Mouse (Mus musculus) MEL (cell line): ENCODE measurements around the gene Ofcc1. TPM values are rescaled to one million over a fixed set of nuclear protein-coding genes. Genes with fewer than 3 reads are reported as not detected.

Experiments
- DNase-seq: peaks from one replicate; pipeline ENCODE4 v3.0.0; 2011; ENCODE audit warnings: low read depth, low spot score
- H3K27ac ChIP-seq: 2 replicates; pipeline ENCODE4 v1.5.1; 2012; ENCODE audit warnings: low read depth, mild to moderate bottlenecking, control low read depth, low read length, moderate library complexity; ENCODE audit not compliant: control insufficient read depth
- H3K27me3 ChIP-seq, 2 experiments: fragments of 150-350 bp in 1 of 2; sonication (generic) in 1 of 2; 2 replicates each; pipeline ENCODE4 v1.6.1; 2012; ENCODE audit warnings: low read length in 2 of 2, mild to moderate bottlenecking in 2 of 2, improper control_type of control experiment in 1 of 2, moderate library complexity in 1 of 2; ENCODE audit not compliant: insufficient read depth in 2 of 2, control insufficient read depth in 1 of 2
- H3K36me3 ChIP-seq, 2 experiments: 2 replicates each; pipeline ENCODE4 v1.6.1; 2012 to 2014; ENCODE audit warnings: low read length in 2 of 2, improper control_type of control experiment in 1 of 2, inconsistent platforms in 1 of 2, mild to moderate bottlenecking in 1 of 2; ENCODE audit not compliant: insufficient read depth in 2 of 2, control insufficient read depth in 1 of 2
- H3K4me1 ChIP-seq, 2 experiments: fragments of 150-350 bp in 1 of 2; sonication (generic) in 1 of 2; 2 replicates each; pipeline ENCODE4 v1.6.1; 2012; ENCODE audit warnings: low read length in 2 of 2, improper control_type of control experiment in 1 of 2, mild to moderate bottlenecking in 1 of 2; ENCODE audit not compliant: insufficient read depth in 2 of 2, control insufficient read depth in 1 of 2
- H3K4me3 ChIP-seq, 2 experiments: fragments of 150-350 bp in 1 of 2; sonication (generic) in 1 of 2; 2 replicates each; pipeline ENCODE4 v1.5.1; 2012; ENCODE audit warnings: low read depth in 2 of 2, low read length in 2 of 2, mild to moderate bottlenecking in 2 of 2, moderate library complexity in 2 of 2, control low read depth in 1 of 2, improper control_type of control experiment in 1 of 2; ENCODE audit not compliant: control insufficient read depth in 1 of 2, insufficient read depth in 1 of 2
- H3K79me2 ChIP-seq: 2 replicates; pipeline ENCODE4 v1.6.1; 2012; ENCODE audit warnings: mild to moderate bottlenecking, low read length, moderate library complexity; ENCODE audit not compliant: control insufficient read depth, poor library complexity, insufficient read depth
- H3K9ac ChIP-seq: 2 replicates; pipeline ENCODE4 v1.6.1; 2012; ENCODE audit warnings: low read depth, mild to moderate bottlenecking, control low read depth, low read length, moderate library complexity; ENCODE audit not compliant: control insufficient read depth, poor library complexity, severe bottlenecking
- H3K9me3 ChIP-seq: fragments of 150-350 bp; sonication (generic); replicated peaks from 2 replicates; pipeline ENCODE4 v1.6.1; 2012; ENCODE audit warnings: mild to moderate bottlenecking, low read length, improper control_type of control experiment, moderate library complexity; ENCODE audit not compliant: insufficient read depth
- BHLHE40 ChIP-seq: IDR thresholded peaks from 2 replicates; pipeline ENCODE4 v1.6.1; 2012; ENCODE audit warnings: low read depth, mild to moderate bottlenecking, inconsistent platforms, low read length, improper control_type of control experiment, borderline replicate concordance
- CHD1 ChIP-seq: IDR thresholded peaks from 2 replicates; pipeline ENCODE4 v1.6.1; 2012; ENCODE audit warnings: low read depth, mild to moderate bottlenecking, inconsistent platforms, low read length, improper control_type of control experiment
- CHD2 ChIP-seq: IDR thresholded peaks from 2 replicates; pipeline ENCODE4 v1.6.1; 2011; ENCODE audit warnings: low read length, improper control_type of control experiment
- CTCF ChIP-seq, 3 experiments: IDR thresholded peaks in 2 of 3; conservative IDR thresholded peaks in 1 of 3; 2 replicates each; pipeline ENCODE4 v1.5.1; 2011 to 2012; ENCODE audit warnings: low read length in 3 of 3, low read depth in 2 of 3, mild to moderate bottlenecking in 2 of 3, improper control_type of control experiment in 1 of 3, inconsistent platforms in 1 of 3, mixed read lengths in 1 of 3, moderate library complexity in 1 of 3; ENCODE audit not compliant: control insufficient read depth in 1 of 3, insufficient read depth in 1 of 3, poor library complexity in 1 of 3, severe bottlenecking in 1 of 3
- ELF1 ChIP-seq: IDR thresholded peaks from 2 replicates; pipeline ENCODE4 v1.6.1; 2014; ENCODE audit warnings: low read depth, mild to moderate bottlenecking, inconsistent platforms, low read length, improper control_type of control experiment, moderate library complexity
- EP300 ChIP-seq, 2 experiments: IDR thresholded peaks; 2 replicates each; pipeline ENCODE4 v1.6.1; 2011; ENCODE audit warnings: improper control_type of control experiment in 2 of 2, low read length in 2 of 2, low read depth in 1 of 2, mild to moderate bottlenecking in 1 of 2
- GABPA ChIP-seq: IDR thresholded peaks from 2 replicates; pipeline ENCODE4 v1.6.1; 2012; ENCODE audit warnings: low read depth, mild to moderate bottlenecking, inconsistent platforms, low read length, improper control_type of control experiment, moderate library complexity
- GATA1 ChIP-seq: IDR thresholded peaks from 2 replicates; pipeline ENCODE4 v1.6.1; 2011; ENCODE audit warnings: low read depth, low read length, improper control_type of control experiment
- HCFC1 ChIP-seq: IDR thresholded peaks from 2 replicates; pipeline ENCODE4 v1.6.1; 2012; ENCODE audit warnings: low read depth, mild to moderate bottlenecking, inconsistent platforms, low read length, improper control_type of control experiment, moderate library complexity
- KAT2A ChIP-seq: conservative IDR thresholded peaks from 2 replicates; pipeline ENCODE4 v1.6.1; 2012; ENCODE audit warnings: low read depth, low read length, improper control_type of control experiment, inconsistent platforms
- MAFK ChIP-seq: IDR thresholded peaks from 2 replicates; pipeline ENCODE4 v1.6.1; 2011; ENCODE audit warnings: low read depth, mild to moderate bottlenecking, low read length, improper control_type of control experiment, borderline replicate concordance
- MAX ChIP-seq: IDR thresholded peaks from 2 replicates; pipeline ENCODE4 v1.6.1; 2011; ENCODE audit warnings: low read length, improper control_type of control experiment
- MAZ ChIP-seq: IDR thresholded peaks from 2 replicates; pipeline ENCODE4 v1.6.1; 2012; ENCODE audit warnings: low read depth, mild to moderate bottlenecking, inconsistent platforms, low read length, improper control_type of control experiment
- MEF2A ChIP-seq: IDR thresholded peaks from 2 replicates; pipeline ENCODE4 v1.6.1; 2014; ENCODE audit warnings: low read depth, mild to moderate bottlenecking, inconsistent platforms, low read length, improper control_type of control experiment; ENCODE audit not compliant: poor library complexity, insufficient replicate concordance, severe bottlenecking; ENCODE audit errors: extremely low read depth
- MXI1 ChIP-seq: IDR thresholded peaks from 2 replicates; pipeline ENCODE4 v1.6.1; 2011; ENCODE audit warnings: mild to moderate bottlenecking, low read depth, low read length, improper control_type of control experiment
- NRF1 ChIP-seq: IDR thresholded peaks from 2 replicates; pipeline ENCODE4 v1.6.1; 2014; ENCODE audit warnings: low read depth, mild to moderate bottlenecking, inconsistent platforms, low read length, improper control_type of control experiment, moderate library complexity; ENCODE audit not compliant: poor library complexity, insufficient read depth, severe bottlenecking
- POLR2A ChIP-seq, 2 experiments: IDR thresholded peaks; 2 replicates each; pipeline ENCODE4 v1.6.1; 2011 to 2012; ENCODE audit warnings: low read length in 2 of 2, mild to moderate bottlenecking in 2 of 2, control low read depth in 1 of 2, improper control_type of control experiment in 1 of 2, low read depth in 1 of 2, moderate library complexity in 1 of 2; ENCODE audit not compliant: control insufficient read depth in 1 of 2, insufficient read depth in 1 of 2, poor library complexity in 1 of 2
- RAD21 ChIP-seq: IDR thresholded peaks from 2 replicates; pipeline ENCODE4 v1.6.1; 2011; ENCODE audit warnings: mild to moderate bottlenecking, low read depth, low read length, improper control_type of control experiment
- SIN3A ChIP-seq: IDR thresholded peaks from 2 replicates; pipeline ENCODE4 v1.6.1; 2012; ENCODE audit warnings: low read length, improper control_type of control experiment, inconsistent platforms
- SMC3 ChIP-seq: IDR thresholded peaks from 2 replicates; pipeline ENCODE4 v1.6.1; 2011; ENCODE audit warnings: low read depth, low read length, improper control_type of control experiment
- TAL1 ChIP-seq: IDR thresholded peaks from 2 replicates; pipeline ENCODE4 v1.6.1; 2012; ENCODE audit warnings: mild to moderate bottlenecking, inconsistent platforms, low read length, moderate library complexity, mixed read lengths
- TBP ChIP-seq: IDR thresholded peaks from 2 replicates; pipeline ENCODE4 v1.8.0; 2011; ENCODE audit warnings: low read depth, low read length, improper control_type of control experiment
- UBTF ChIP-seq: IDR thresholded peaks from 2 replicates; pipeline ENCODE4 v1.6.1; 2012; ENCODE audit warnings: low read depth, mild to moderate bottlenecking, inconsistent platforms, low read length, improper control_type of control experiment, moderate library complexity, borderline replicate concordance; ENCODE audit not compliant: insufficient read depth
- USF2 ChIP-seq, 2 experiments: IDR thresholded peaks; 2 replicates each; pipeline ENCODE4 v1.6.1; 2011 to 2012; ENCODE audit warnings: improper control_type of control experiment in 2 of 2, low read length in 2 of 2, borderline replicate concordance in 1 of 2, inconsistent platforms in 1 of 2, low read depth in 1 of 2, mild to moderate bottlenecking in 1 of 2; ENCODE audit not compliant: insufficient read depth in 1 of 2
- ZMIZ1 ChIP-seq: IDR thresholded peaks from 2 replicates; pipeline ENCODE4 v1.6.1; 2012; ENCODE audit warnings: low read depth, mild to moderate bottlenecking, inconsistent platforms, low read length, improper control_type of control experiment, moderate library complexity
- ZNF384 ChIP-seq: IDR thresholded peaks from 2 replicates; pipeline ENCODE4 v1.6.1; 2012; ENCODE audit warnings: low read depth, mild to moderate bottlenecking, inconsistent platforms, low read length, improper control_type of control experiment
- polyA plus RNA-seq, 2 experiments: library from polyadenylated mRNA; stranded (reverse) in 1 of 2; unstranded in 1 of 2; fragments of >175 nt in 1 of 2; fragments of >200 nt in 1 of 2; gene quantifications; 2 replicates each; pipeline versions ENCODE4 v1.2.1 to v1.2.4; 2012; ENCODE audit warnings: low replicate concordance in 2 of 2, low read depth in 1 of 2; ENCODE audit not compliant: insufficient read length in 2 of 2, insufficient read depth in 1 of 2, missing spikeins in 1 of 2
- total RNA-seq: library from RNA; depleted of rRNA; stranded (reverse); fragments of 300-350 nt; gene quantifications from 2 replicates; pipeline ENCODE4 v1.2.3, GENCODE M21; 2012

Gene Ofcc1
- total and polyA plus RNA-seq, 3 experiments = not detected

DNA sequence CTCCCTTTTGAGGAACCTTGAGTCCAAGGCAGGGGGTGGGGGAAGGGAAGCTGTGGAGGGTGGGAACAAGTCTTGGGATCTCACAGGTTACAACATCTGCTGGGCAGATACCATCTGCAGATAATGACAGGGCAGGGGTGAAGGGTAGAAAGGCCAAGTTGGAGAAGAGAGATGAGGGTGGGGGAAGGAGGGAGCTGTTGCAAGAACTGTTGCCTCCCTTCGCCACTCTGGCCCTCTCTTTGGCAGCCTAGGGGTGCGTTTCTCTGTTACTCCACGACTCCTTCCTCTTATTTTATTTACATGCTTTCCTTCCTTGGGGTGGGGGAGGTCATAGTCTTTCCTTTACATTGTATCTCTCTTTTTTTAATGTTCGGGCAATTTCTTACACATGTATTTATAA is 23.7 kb upstream of the Ofcc1 start:
- Histone ChIP-seq H3K36me3 (no peaks in the 10 kb centered on the region), H3K9ac (no peak overlapping the region), H3K9me3 (no peaks in the 10 kb centered on the region), H3K79me2 (no peaks in the 10 kb centered on the region), H3K27me3 (no peaks in the 10 kb centered on the region), H3K27ac (no peak overlapping the region), H3K4me3 (no peak overlapping the region), H3K4me1 (no peaks in the 10 kb centered on the region)
- no peak for DNase-seq
- TF ChIP-seq MEF2A (no peak), GATA1 (no peak), BHLHE40 (no peak), ZMIZ1 (no peak), MXI1 (no peak), SMC3 (no peak), RAD21 (no peak), TBP (no peak), ELF1 (no peak), GABPA (no peak), NRF1 (no peak), KAT2A (no peak), CTCF (IDR thresholded peaks at IDR 0.05 in 2 of 3, conservative IDR thresholded peaks at IDR 0.05 in 1 of 3; ENCODE audit: control insufficient read depth in 1 of 3, insufficient read depth in 1 of 3, low read depth in 2 of 3, low read length in 3 of 3, poor library complexity in 1 of 3, severe bottlenecking in 1 of 3) (no peak), MAFK (no peak), UBTF (no peak), SIN3A (no peak), ZNF384 (no peak)

DNA sequence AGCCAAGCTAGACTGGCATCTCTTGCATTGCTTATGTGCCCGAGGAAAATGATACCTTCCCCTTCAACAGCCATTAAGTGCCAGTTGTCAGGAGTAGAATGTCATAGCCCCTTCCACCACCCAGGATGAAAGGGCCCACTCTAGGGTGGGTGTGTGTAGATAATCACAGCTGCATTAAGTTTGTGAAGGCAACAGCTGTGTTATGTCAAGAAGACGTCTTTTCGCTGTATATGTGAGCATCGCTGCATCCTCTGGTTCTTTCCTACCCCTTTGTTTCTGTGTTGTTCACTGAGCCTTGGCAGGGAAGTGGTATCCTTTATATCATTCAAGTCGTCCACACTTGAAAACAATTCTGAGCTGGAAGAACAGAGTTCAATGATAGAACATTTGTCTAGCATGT is 15.5 kb upstream of the Ofcc1 start:
- H3K4me3 ChIP-seq = no peak overlapping the region
- DNase-seq = no peak
- TF ChIP-seq EP300 (IDR thresholded peaks at IDR 0.05; ENCODE audit: low read depth in 1 of 2, low read length in 2 of 2) (no peak), GATA1 (no peak), TAL1 (no peak), CHD2 (no peak), POLR2A (IDR thresholded peaks at IDR 0.05; ENCODE audit: control insufficient read depth in 1 of 2, insufficient read depth in 1 of 2, low read depth in 1 of 2, low read length in 2 of 2, poor library complexity in 1 of 2) (no peak), USF2 (IDR thresholded peaks at IDR 0.05; ENCODE audit: borderline replicate concordance in 1 of 2, insufficient read depth in 1 of 2, low read depth in 1 of 2, low read length in 2 of 2) (no peak), MXI1 (no peak), CHD1 (no peak), HCFC1 (no peak), MAX (no peak), MEF2A (no peak), ELF1 (no peak), SIN3A (no peak), KAT2A (no peak), GABPA (no peak), MAZ (no peak)
- no peaks in the 10 kb centered on the region for H3K36me3 ChIP-seq
- H3K9ac ChIP-seq = no peak overlapping the region
- H3K27ac ChIP-seq = no peak overlapping the region
- H3K9me3 ChIP-seq = no peaks in the 10 kb centered on the region
- H3K4me1 ChIP-seq = no peaks in the 10 kb centered on the region
- H3K79me2 ChIP-seq = no peaks in the 10 kb centered on the region
- H3K27me3 ChIP-seq = no peaks in the 10 kb centered on the region
